Mouse (Mus musculus): ENCODE results near the gene Tra2a. TPM values are rescaled to one million over a fixed set of nuclear protein-coding genes. Genes with fewer than 3 reads are reported as not detected.

Tra2a gene
- polyA plus RNA-seq, 1 experiment from 2014 or later: 75.1 TPM

DNA sequence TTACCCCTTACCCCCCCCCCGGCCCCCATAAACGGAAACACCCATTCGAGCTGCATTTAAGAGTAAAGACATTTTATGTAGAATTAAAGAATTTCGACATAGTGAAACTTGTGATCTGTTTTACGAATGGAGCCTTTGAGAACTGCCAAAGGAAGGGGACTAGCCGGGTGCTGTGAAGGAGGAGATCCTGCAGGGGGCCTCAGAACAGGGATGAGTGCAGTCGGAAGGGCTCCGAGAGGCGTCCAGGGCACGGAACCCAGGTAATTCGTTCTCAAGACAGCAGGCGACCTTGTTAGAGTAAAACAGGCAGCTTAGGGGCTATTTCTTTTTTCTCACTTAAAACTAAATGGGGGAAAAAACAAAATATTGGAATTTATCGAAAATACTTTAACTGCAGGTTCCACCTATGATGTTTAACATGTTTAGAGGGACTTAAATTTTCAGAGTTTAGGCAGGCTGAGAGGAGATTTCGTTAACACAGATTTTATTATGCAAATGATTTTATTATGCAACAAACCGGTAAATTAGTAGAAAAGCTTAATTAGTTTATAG lies 36.6 kb downstream of the Tra2a start:
- no peaks in the 10 kb centered on the region for H3K9me3 ChIP-seq (ENCODE audit: control insufficient read depth, low read length)
- H3K27me3 ChIP-seq (ENCODE audit: control insufficient read depth, insufficient read depth, low read length): no peaks in the 10 kb centered on the region
- peaks cover 10% of the 10 kb centered on the region for H3K4me1 ChIP-seq (ENCODE audit: control insufficient read depth, insufficient read depth, low read length)
- ATAC-seq (ENCODE audit: insufficient number of reproducible peaks, low FRiP score, low TSS enrichment, low read depth) (no peak), DNase-seq (ENCODE audit: low spot score) (peak; percentile 77)
- H3K9ac ChIP-seq (ENCODE audit: low read length): no peak overlapping the region
- 8% methylated on average over 15 of the region's 15 CpGs for WGBS
- H3K27ac ChIP-seq (replicated peaks; ENCODE audit: low read depth, low read length): no peak overlapping the region
- H3K4me2 ChIP-seq (ENCODE audit: low read depth, severe bottlenecking): no peak overlapping the region
- H3K4me3 ChIP-seq (ENCODE audit: low read depth, low read length): no peak overlapping the region; the same call in 1 of the 2 replicates
- no peaks in the 10 kb centered on the region for H3K36me3 ChIP-seq (ENCODE audit: control insufficient read depth, insufficient read depth, low read length)

DNA sequence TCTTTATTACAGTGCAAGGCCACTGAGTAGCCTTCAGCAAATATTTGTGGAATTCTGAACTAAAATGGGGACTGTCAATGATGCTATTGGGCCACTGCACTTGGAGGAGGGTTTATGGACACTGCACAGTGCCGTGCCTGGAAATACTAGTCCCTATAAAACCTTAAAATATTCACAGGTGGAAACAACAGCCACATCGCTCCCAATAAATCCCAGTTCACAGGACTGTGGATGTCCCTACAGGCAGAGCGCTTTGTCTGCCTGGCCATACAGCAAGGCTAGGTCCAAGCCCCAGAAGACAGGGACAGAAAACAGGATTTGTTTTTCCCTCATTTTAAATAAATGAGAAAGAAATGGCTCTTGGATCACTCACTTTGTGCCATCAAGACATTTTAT lies 38.1 kb downstream of the Tra2a start:
- WGBS: 64% methylated on average over 3 of the region's 3 CpGs
- Histone ChIP-seq H3K27me3 (ENCODE audit: control insufficient read depth, insufficient read depth, low read length) (no peaks in the 10 kb centered on the region), H3K4me1 (ENCODE audit: control insufficient read depth, insufficient read depth, low read length) (peaks cover 10% of the 10 kb centered on the region), H3K4me3 (ENCODE audit: low read depth, low read length) (no peak overlapping the region), H3K36me3 (ENCODE audit: control insufficient read depth, insufficient read depth, low read length) (no peaks in the 10 kb centered on the region), H3K27ac (replicated peaks; ENCODE audit: low read depth, low read length) (no peak overlapping the region), H3K9ac (ENCODE audit: low read length) (no peak overlapping the region), H3K9me3 (ENCODE audit: control insufficient read depth, low read length) (no peaks in the 10 kb centered on the region), H3K4me2 (ENCODE audit: low read depth, severe bottlenecking) (no peak overlapping the region)
- ATAC-seq (ENCODE audit: insufficient number of reproducible peaks, low FRiP score, low TSS enrichment, low read depth) (0 out of 2 replicates have a peak, but pooled peaks have one; percentile 44), DNase-seq (ENCODE audit: low spot score) (no peak)

DNA sequence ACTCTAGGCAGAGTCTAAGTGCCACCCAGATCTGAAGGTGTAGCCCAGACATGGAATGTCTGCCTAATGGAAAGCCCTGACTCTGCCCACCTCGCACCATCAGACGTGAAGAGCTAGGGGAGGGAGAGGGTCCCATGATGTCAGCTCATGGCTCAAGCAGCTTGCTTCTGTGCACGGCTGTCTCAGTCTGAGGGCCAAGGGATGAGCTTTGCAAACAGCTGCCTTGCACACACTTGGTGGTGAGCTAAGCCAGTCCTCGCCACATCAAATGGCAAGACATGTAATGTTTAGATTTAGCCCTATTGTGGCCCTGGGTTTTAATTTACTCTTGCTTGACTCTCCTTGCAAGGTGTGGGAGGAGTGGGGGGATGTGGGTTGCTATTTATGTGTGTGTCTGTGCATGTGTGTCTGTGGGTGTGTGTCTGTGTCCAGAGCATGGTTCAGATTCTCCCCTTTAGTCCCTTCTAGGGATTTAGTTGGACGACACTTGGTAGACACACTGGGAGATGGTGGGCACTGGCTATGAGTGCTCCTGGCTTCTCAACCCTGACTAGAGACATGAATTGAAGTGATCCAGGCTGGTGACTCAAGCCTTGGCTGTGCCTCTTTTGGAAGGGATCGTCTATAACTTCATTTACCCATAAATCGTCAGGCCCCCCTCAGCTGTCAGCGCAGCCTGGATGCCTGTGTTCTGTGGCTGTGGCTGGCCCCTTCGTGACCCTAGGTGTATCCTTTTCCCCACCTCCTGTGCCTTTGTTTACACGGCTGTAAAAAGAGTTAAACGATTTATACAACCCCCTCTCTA lies 38.7 kb downstream of the Tra2a start:
- Histone ChIP-seq H3K27ac (replicated peaks; ENCODE audit: low read depth, low read length) (no peak overlapping the region), H3K27me3 (ENCODE audit: control insufficient read depth, insufficient read depth, low read length) (no peaks in the 10 kb centered on the region), H3K4me3 (ENCODE audit: low read depth, low read length) (no peak overlapping the region), H3K4me2 (ENCODE audit: low read depth, severe bottlenecking) (no peak overlapping the region), H3K36me3 (ENCODE audit: control insufficient read depth, insufficient read depth, low read length) (no peaks in the 10 kb centered on the region), H3K4me1 (ENCODE audit: control insufficient read depth, insufficient read depth, low read length) (peaks cover 10% of the 10 kb centered on the region), H3K9me3 (ENCODE audit: control insufficient read depth, low read length) (no peaks in the 10 kb centered on the region), H3K9ac (ENCODE audit: low read length) (no peak overlapping the region)
- ATAC-seq (ENCODE audit: insufficient number of reproducible peaks, low FRiP score, low TSS enrichment, low read depth): no peak
- 45% methylated on average over 11 of the region's 11 CpGs for WGBS
- no peak for DNase-seq (ENCODE audit: low spot score)

DNA sequence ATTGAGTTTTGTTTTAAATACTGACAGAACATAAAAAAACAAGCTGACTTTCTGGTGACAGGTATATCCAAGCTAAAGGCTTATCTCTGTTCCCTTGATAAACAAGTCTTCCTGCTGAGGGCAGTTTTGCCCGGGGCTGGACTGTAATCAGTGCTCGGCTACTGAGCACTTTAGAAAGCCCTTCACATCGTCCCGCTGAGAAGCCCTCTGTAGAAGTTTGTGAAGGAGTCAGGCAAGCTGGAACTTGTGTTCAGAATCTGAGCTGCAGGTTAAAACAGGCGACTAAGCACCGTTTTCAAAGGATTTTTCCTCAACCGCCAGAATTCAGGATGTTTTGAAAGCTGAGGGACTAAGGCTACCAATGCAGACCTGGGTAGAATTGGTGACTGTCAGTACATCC lies 41.9 kb downstream of the Tra2a start:
- no peak overlapping the region for H3K4me3 ChIP-seq (ENCODE audit: low read depth, low read length)
- no peak overlapping the region for H3K4me2 ChIP-seq (ENCODE audit: low read depth, severe bottlenecking)
- ATAC-seq (ENCODE audit: insufficient number of reproducible peaks, low FRiP score, low TSS enrichment, low read depth) (no peak), DNase-seq (ENCODE audit: low spot score) (no peak)
- H3K27ac ChIP-seq (replicated peaks; ENCODE audit: low read depth, low read length): no peak overlapping the region
- H3K36me3 ChIP-seq (ENCODE audit: control insufficient read depth, insufficient read depth, low read length): no peaks in the 10 kb centered on the region
- 6% methylated on average over 7 of the region's 7 CpGs for WGBS
- H3K9me3 ChIP-seq (ENCODE audit: control insufficient read depth, low read length): no peaks in the 10 kb centered on the region
- peaks cover 10% of the 10 kb centered on the region for H3K4me1 ChIP-seq (ENCODE audit: control insufficient read depth, insufficient read depth, low read length)
- H3K9ac ChIP-seq (ENCODE audit: low read length): no peak overlapping the region
- no peaks in the 10 kb centered on the region for H3K27me3 ChIP-seq (ENCODE audit: control insufficient read depth, insufficient read depth, low read length)

DNA sequence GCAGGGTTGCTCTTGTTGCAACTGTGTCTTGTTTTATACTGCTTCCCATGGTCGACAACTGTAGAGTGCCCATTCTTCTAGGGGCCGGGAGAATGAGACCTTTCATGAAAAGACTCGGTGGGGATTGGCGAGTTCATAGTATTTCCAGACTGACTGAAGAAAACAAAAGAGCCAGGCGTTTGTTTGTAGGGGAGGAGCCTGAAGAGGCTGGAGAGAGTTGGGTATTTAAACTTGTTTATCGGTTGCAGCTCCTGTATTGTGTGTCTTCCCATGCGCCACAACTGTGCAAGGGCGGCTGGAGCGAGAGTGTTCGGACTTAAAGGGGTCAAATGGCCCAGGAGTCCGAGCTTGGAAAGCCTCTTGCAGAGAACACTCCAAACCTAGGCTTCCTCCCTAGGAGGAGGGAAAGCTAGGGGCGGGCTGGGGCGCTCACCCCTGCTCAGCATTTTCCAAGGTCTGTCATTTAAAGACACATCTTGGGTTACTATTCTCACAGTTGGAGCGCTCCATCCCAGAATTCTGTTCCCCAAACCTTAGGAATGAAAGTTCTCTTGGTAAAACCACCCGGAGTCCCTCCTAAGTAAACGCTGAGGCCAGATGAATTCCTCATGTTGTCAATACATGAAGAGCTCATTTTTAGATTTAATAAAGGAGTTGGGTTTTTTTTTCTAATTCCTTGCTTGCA lies 43.8 kb downstream of the Tra2a start:
- peak overlapping the region; percentile 55 for H3K4me2 ChIP-seq (ENCODE audit: low read depth, severe bottlenecking)
- H3K9ac ChIP-seq (ENCODE audit: low read length): peak overlapping the region; percentile 35
- no peaks in the 10 kb centered on the region for H3K27me3 ChIP-seq (ENCODE audit: control insufficient read depth, insufficient read depth, low read length)
- peak overlapping the region; percentile 18 for H3K27ac ChIP-seq (replicated peaks; ENCODE audit: low read depth, low read length)
- H3K36me3 ChIP-seq (ENCODE audit: control insufficient read depth, insufficient read depth, low read length): no peaks in the 10 kb centered on the region
- peak overlapping the region; percentile 15 for H3K4me3 ChIP-seq (ENCODE audit: low read depth, low read length)
- peaks cover 3% of the 10 kb centered on the region; the same call in 1 of the 2 replicates for H3K4me1 ChIP-seq (ENCODE audit: control insufficient read depth, insufficient read depth, low read length)
- peak; percentile 73 for DNase-seq (ENCODE audit: low spot score)
- WGBS: 3% methylated on average over 16 of the region's 16 CpGs
- ATAC-seq (ENCODE audit: insufficient number of reproducible peaks, low FRiP score, low TSS enrichment, low read depth): no peak
- H3K9me3 ChIP-seq (ENCODE audit: control insufficient read depth, low read length): no peaks in the 10 kb centered on the region

DNA sequence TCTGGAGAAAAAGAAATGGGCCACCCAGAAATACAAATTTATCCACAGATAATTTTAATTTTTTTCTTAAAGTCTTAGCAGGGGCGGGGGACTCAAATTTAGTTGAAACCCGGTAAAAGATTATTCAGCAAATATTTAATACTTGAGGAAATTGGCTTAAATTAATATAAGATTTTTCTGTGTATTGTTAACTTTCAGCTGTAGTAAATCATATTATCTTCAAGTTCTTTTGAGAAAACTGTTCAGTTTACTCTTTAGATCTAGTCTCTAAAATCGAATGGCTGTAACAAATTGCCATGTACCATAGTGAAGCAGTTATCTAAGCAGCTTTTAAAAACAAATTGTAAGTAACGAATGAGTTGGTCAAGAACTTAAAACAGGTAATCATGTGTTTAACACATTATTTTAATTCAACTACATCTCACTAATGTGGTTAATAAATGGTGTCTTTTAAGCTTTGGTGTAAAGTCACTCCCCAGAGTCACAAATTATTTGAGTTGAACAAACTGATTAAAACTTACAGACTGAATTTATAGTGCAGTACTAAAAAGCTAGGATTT lies 44.8 kb downstream of the Tra2a start:
- Histone ChIP-seq H3K4me2 (ENCODE audit: low read depth, severe bottlenecking) (no peak overlapping the region), H3K36me3 (ENCODE audit: control insufficient read depth, insufficient read depth, low read length) (no peaks in the 10 kb centered on the region), H3K4me3 (ENCODE audit: low read depth, low read length) (no peak overlapping the region), H3K9ac (ENCODE audit: low read length) (no peak overlapping the region), H3K27me3 (ENCODE audit: control insufficient read depth, insufficient read depth, low read length) (no peaks in the 10 kb centered on the region), H3K4me1 (ENCODE audit: control insufficient read depth, insufficient read depth, low read length) (no peaks in the 10 kb centered on the region), H3K27ac (replicated peaks; ENCODE audit: low read depth, low read length) (no peak overlapping the region), H3K9me3 (ENCODE audit: control insufficient read depth, low read length) (no peaks in the 10 kb centered on the region)
- 8% methylated on average over 4 of the region's 4 CpGs for WGBS
- ATAC-seq (ENCODE audit: insufficient number of reproducible peaks, low FRiP score, low TSS enrichment, low read depth) (no peak), DNase-seq (ENCODE audit: low spot score) (no peak)

DNA sequence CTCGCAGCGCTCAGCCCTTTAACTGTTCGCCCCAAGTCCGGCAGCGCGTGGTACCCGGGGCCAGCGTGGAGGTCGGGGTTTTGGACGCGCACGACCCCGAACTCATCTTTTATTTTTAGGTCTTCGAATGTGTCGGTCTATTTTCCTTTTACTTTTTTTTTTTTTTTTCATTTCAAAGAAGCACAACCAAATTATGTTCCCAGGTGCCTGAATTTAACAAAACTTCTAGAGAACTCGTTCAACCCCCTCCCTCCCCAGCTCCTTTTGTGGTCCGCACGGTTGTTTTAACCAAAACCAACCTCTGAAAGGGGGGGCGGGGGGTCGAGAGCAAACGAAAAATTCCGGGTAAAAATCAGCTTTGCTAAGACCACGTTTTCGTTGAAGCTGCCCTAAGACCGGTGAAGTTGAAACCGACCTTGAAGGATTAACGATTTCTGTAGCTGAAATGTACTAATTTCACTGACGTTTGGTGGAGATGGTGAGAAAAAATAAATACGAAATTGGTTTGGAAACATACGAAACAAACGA lies 45.5 kb downstream of the Tra2a start:
- DNase-seq (ENCODE audit: low spot score): no peak
- peak overlapping the region; percentile 58 for H3K4me3 ChIP-seq (ENCODE audit: low read depth, low read length)
- H3K9ac ChIP-seq (ENCODE audit: low read length): peak overlapping the region; percentile 61
- no peaks in the 10 kb centered on the region for H3K27me3 ChIP-seq (ENCODE audit: control insufficient read depth, insufficient read depth, low read length)
- H3K27ac ChIP-seq (replicated peaks; ENCODE audit: low read depth, low read length): peak overlapping the region; percentile 88; the same call in 1 of the 2 replicates
- ATAC-seq (ENCODE audit: insufficient number of reproducible peaks, low FRiP score, low TSS enrichment, low read depth): no peak
- H3K4me1 ChIP-seq (ENCODE audit: control insufficient read depth, insufficient read depth, low read length): no peaks in the 10 kb centered on the region
- peak overlapping the region; percentile 53 for H3K4me2 ChIP-seq (ENCODE audit: low read depth, severe bottlenecking)
- H3K36me3 ChIP-seq (ENCODE audit: control insufficient read depth, insufficient read depth, low read length): no peaks in the 10 kb centered on the region
- H3K9me3 ChIP-seq (ENCODE audit: control insufficient read depth, low read length): no peaks in the 10 kb centered on the region
- WGBS: under 1% methylated on average over 31 of the region's 31 CpGs
